Mouse (Mus musculus) limb, embryonic 13.5 days (tissue): ENCODE measurements around the gene Olfr963. TPM values are rescaled to one million over a fixed set of nuclear protein-coding genes. Genes with fewer than 3 reads are reported as not detected.

ENCODE experiments used
- ATAC-seq: fragments of 200-750 bp; cut with Nextera tagmentation; 2 replicates; pipeline ENCODE4 v1.8.0; 2017; ENCODE audit warnings: low read depth, moderate number of reproducible peaks, moderate TSS enrichment; ENCODE audit not compliant: low FRiP score
- H3K27ac ChIP-seq: fragments of 300-500 bp; sonication (generic); 2 replicates; pipeline ENCODE4 v1.5.1; 2015; ENCODE audit warnings: inconsistent platforms, mild to moderate bottlenecking, moderate library complexity
- H3K27me3 ChIP-seq: fragments of 300-500 bp; sonication (generic); 2 replicates; pipeline ENCODE4 v1.6.1; 2015; ENCODE audit warnings: mild to moderate bottlenecking, inconsistent platforms
- H3K36me3 ChIP-seq: fragments of 300-500 bp; sonication (generic); 2 replicates; pipeline ENCODE4 v1.6.1; 2015; ENCODE audit warnings: inconsistent platforms, mild to moderate bottlenecking, moderate library complexity
- H3K4me1 ChIP-seq: fragments of 300-500 bp; sonication (generic); 2 replicates; pipeline ENCODE4 v1.6.1; 2015; ENCODE audit warnings: inconsistent platforms
- H3K4me2 ChIP-seq: fragments of 300-500 bp; sonication (generic); replicated peaks from 2 replicates; pipeline ENCODE4 v1.6.1; 2015; ENCODE audit warnings: inconsistent platforms, mild to moderate bottlenecking, moderate library complexity
- H3K4me3 ChIP-seq: fragments of 300-500 bp; sonication (generic); 2 replicates; pipeline ENCODE4 v1.5.1; 2015; ENCODE audit warnings: moderate library complexity, mild to moderate bottlenecking, inconsistent platforms
- H3K9ac ChIP-seq: fragments of 300-500 bp; sonication (generic); 2 replicates; pipeline ENCODE4 v1.6.1; 2015; ENCODE audit warnings: mild to moderate bottlenecking, inconsistent platforms
- H3K9me3 ChIP-seq: fragments of 300-500 bp; sonication (generic); 2 replicates; pipeline ENCODE4 v1.6.1; 2016; ENCODE audit warnings: inconsistent platforms
- WGBS: fragments of 180-500 bp; shearing (Covaris S2); methylation state at CpG from one replicate; pipeline ENCODE4 v1.1.7; 2015; 5-methylcytosine and 5-hydroxymethylcytosine counted together
- polyA plus RNA-seq: library from polyadenylated mRNA; unstranded; fragments of >200 nt; fragmentation: Nextera tagmentation; extraction: Ambion mirVana; gene quantifications from 2 replicates; pipeline ENCODE4 v1.2.1, GENCODE M21; 2015

Olfr963 gene
- not detected in 2 replicates for polyA plus RNA-seq

- no peak for ATAC-seq
- no peaks in the 10 kb centered on the region for H3K36me3 ChIP-seq
Observed at GRCm38 (mm10) chr9:39666905-39667304, at the start of gene Olfr963. Gene Olfr963, plus strand, starts transcription at chr9:39667205.

GRCm38 (mm10) chr9:39621073-39621472, 45.9 kb upstream of the Olfr963 start, which contains the start of gene Olfr960:
Gene Olfr960, plus strand, starts transcription at chr9:39621373.
- H3K9me3 ChIP-seq = no peaks in the 10 kb centered on the region
- H3K4me3 ChIP-seq = no peak within 1 kb of the TSS
- no peaks in the 10 kb centered on the region for H3K27me3 ChIP-seq
- H3K4me1 ChIP-seq = no peaks in the 10 kb centered on the region
- H3K27ac ChIP-seq = no peak within 1 kb of the TSS
- WGBS = 80% methylated on average over 1 of the region's 1 CpGs
- no peak within 1 kb of the TSS for H3K9ac ChIP-seq
- H3K36me3 ChIP-seq = no peaks in the 10 kb centered on the region
- ATAC-seq = no peak
- H3K4me2 ChIP-seq = no peak within 1 kb of the TSS

More at GRCm38 (mm10) chr9:39666905-39667304, at the start of gene Olfr963:
- no peaks in the 10 kb centered on the region for H3K27me3 ChIP-seq
- no peak within 1 kb of the TSS for H3K4me3 ChIP-seq
- H3K9ac ChIP-seq = no peak within 1 kb of the TSS
- H3K9me3 ChIP-seq = no peaks in the 10 kb centered on the region; the same call in 1 of the 2 replicates
- no peaks in the 10 kb centered on the region for H3K4me1 ChIP-seq
- H3K4me2 ChIP-seq = no peak within 1 kb of the TSS
- WGBS = 88% methylated on average over 1 of the region's 1 CpGs
- H3K27ac ChIP-seq = no peak within 1 kb of the TSS

DNA sequence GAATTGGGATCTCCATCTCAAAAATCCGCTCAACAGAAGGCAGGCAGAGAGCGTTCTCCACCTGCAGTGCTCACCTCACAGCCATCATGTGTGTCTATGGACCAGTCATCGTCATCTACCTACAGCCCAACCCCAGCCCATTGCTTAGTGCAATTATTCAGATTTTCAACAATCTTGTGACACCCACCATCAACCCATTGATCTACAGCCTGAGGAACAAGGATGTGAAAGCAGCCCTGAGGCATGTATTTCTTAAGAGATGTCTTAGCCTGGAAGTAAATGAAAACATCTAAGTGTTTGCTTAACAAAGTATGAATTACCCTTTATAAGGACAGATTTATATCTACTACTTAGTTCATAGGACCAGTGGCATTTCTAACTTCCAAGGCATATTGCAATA, 43.2 kb upstream of the Olfr963 start:
- H3K27ac ChIP-seq = no peak overlapping the region
- H3K4me2 ChIP-seq = no peak overlapping the region
- no peaks in the 10 kb centered on the region for H3K36me3 ChIP-seq
- no peaks in the 10 kb centered on the region for H3K9me3 ChIP-seq
- no peak overlapping the region for H3K9ac ChIP-seq
- no peak for ATAC-seq
- H3K4me1 ChIP-seq = no peaks in the 10 kb centered on the region
- H3K4me3 ChIP-seq = no peak overlapping the region
- 90% methylated on average over 3 of the region's 3 CpGs for WGBS
- no peaks in the 10 kb centered on the region for H3K27me3 ChIP-seq

DNA sequence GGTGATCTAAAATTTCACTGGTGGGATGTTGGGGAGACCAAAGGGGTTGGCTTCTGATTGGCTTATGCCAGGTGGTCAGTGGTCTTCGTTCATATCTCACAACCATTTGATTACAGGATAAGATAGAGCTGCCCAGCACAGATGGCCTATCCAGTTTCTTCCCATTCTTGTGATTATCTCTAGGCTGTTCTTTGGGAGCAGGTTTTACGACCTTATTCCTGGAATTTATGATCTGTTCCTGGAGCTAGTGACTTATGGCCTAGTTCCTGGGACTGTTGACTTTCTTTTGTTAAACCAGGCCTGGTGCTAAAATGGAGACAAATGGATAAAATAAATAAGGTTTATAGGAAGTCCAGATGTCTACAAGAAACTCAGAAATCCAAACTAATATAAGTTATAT, 42.3 kb upstream of the Olfr963 start:
- no peak overlapping the region for H3K4me3 ChIP-seq
- no peaks in the 10 kb centered on the region for H3K36me3 ChIP-seq
- H3K4me2 ChIP-seq = no peak overlapping the region
- no peaks in the 10 kb centered on the region for H3K4me1 ChIP-seq
- no peaks in the 10 kb centered on the region for H3K27me3 ChIP-seq
- no peak overlapping the region for H3K9ac ChIP-seq
- ATAC-seq = no peak
- H3K27ac ChIP-seq = no peak overlapping the region
- 40% methylated on average over 2 of the region's 2 CpGs for WGBS
- no peaks in the 10 kb centered on the region for H3K9me3 ChIP-seq

- Histone ChIP-seq H3K4me3 (no peak overlapping the region), H3K4me2 (no peak overlapping the region), H3K4me1 (no peaks in the 10 kb centered on the region), H3K27me3 (no peaks in the 10 kb centered on the region), H3K36me3 (no peaks in the 10 kb centered on the region), H3K27ac (no peak overlapping the region), H3K9me3 (no peaks in the 10 kb centered on the region), H3K9ac (no peak overlapping the region)
- WGBS = 77% methylated on average over 2 of the region's 2 CpGs
- ATAC-seq = no peak
Observed at GRCm38 (mm10) chr9:39629069-39629468, 37.9 kb upstream of the Olfr963 start.

- no peaks in the 10 kb centered on the region for H3K9me3 ChIP-seq
- no peaks in the 10 kb centered on the region for H3K4me1 ChIP-seq
- H3K4me2 ChIP-seq = no peak overlapping the region
- H3K9ac ChIP-seq = no peak overlapping the region
- no peak overlapping the region for H3K4me3 ChIP-seq
- 22% methylated on average over 4 of the region's 4 CpGs for WGBS
- H3K36me3 ChIP-seq = no peaks in the 10 kb centered on the region
- no peak overlapping the region for H3K27ac ChIP-seq
- no peak for ATAC-seq
- H3K27me3 ChIP-seq = no peaks in the 10 kb centered on the region
Observed at GRCm38 (mm10) chr9:39633913-39634594, 33.0 kb upstream of the Olfr963 start.

DNA sequence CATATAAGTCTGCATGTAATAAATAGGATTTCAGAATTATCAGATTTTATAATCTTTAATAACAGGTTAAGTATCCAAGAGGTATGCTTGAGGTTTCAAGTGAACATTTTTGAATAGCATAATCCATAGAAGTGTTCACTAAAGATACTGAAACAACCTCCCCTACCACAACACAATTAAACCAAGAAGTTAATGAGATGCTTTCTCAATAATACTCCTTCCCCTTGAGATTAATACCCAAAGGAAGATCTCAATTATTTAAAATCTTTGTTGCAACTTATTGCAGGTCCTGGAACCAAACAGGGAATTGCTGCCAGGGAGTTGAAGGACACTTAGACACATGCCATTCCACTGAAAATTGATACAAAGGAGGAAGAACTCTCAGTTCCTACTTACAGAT, 22.2 kb upstream of the Olfr963 start, which contains the start of gene Olfr961:
TSS of gene Olfr961 (plus strand) at position 301 of the 400 bp plus-strand sequence.
- Histone ChIP-seq H3K4me1 (no peaks in the 10 kb centered on the region), H3K9ac (no peak within 1 kb of the TSS), H3K9me3 (no peaks in the 10 kb centered on the region), H3K4me2 (no peak within 1 kb of the TSS), H3K27me3 (no peaks in the 10 kb centered on the region), H3K4me3 (no peak within 1 kb of the TSS), H3K36me3 (no peaks in the 10 kb centered on the region), H3K27ac (no peak within 1 kb of the TSS)
- ATAC-seq = no peak

- 89% methylated on average over 4 of the region's 4 CpGs for WGBS
- Histone ChIP-seq H3K9me3 (no peaks in the 10 kb centered on the region), H3K4me1 (no peaks in the 10 kb centered on the region), H3K4me2 (no peak overlapping the region), H3K27me3 (no peaks in the 10 kb centered on the region), H3K27ac (no peak overlapping the region), H3K9ac (no peak overlapping the region), H3K4me3 (no peak overlapping the region), H3K36me3 (no peaks in the 10 kb centered on the region)
- no peak for ATAC-seq
Observed at GRCm38 (mm10) chr9:39647382-39647781, 19.6 kb upstream of the Olfr963 start.

GRCm38 (mm10) chr9:39654756-39655396, 12.1 kb upstream of the Olfr963 start:
- H3K9ac ChIP-seq = no peak overlapping the region
- no peak overlapping the region for H3K27ac ChIP-seq
- H3K27me3 ChIP-seq = no peaks in the 10 kb centered on the region
- H3K4me3 ChIP-seq = no peak overlapping the region
- WGBS = 76% methylated on average over 6 of the region's 6 CpGs
- no peaks in the 10 kb centered on the region for H3K9me3 ChIP-seq
- ATAC-seq = no peak
- H3K4me2 ChIP-seq = no peak overlapping the region
- H3K36me3 ChIP-seq = no peaks in the 10 kb centered on the region
- H3K4me1 ChIP-seq = no peaks in the 10 kb centered on the region

- Histone ChIP-seq H3K4me1 (no peaks in the 10 kb centered on the region), H3K9ac (no peak overlapping the region), H3K4me3 (no peak overlapping the region), H3K27me3 (no peaks in the 10 kb centered on the region), H3K36me3 (no peaks in the 10 kb centered on the region), H3K27ac (no peak overlapping the region), H3K9me3 (no peaks in the 10 kb centered on the region), H3K4me2 (no peak overlapping the region)
- no peak for ATAC-seq
- WGBS = 71% methylated on average over 2 of the region's 2 CpGs
Observed at GRCm38 (mm10) chr9:39669723-39670122, 2.7 kb downstream of the Olfr963 start.

GRCm38 (mm10) chr9:39674820-39675219, 7.8 kb downstream of the Olfr963 start:
- Histone ChIP-seq H3K9me3 (no peaks in the 10 kb centered on the region), H3K4me2 (no peak overlapping the region), H3K27me3 (no peaks in the 10 kb centered on the region), H3K4me3 (no peak overlapping the region), H3K27ac (no peak overlapping the region), H3K9ac (no peak overlapping the region), H3K36me3 (no peaks in the 10 kb centered on the region), H3K4me1 (no peaks in the 10 kb centered on the region)
- no peak for ATAC-seq
- WGBS = 93% methylated on average over 2 of the region's 2 CpGs

GRCm38 (mm10) chr9:39678557-39678956, 11.6 kb downstream of the Olfr963 start:
- Histone ChIP-seq H3K27me3 (no peaks in the 10 kb centered on the region), H3K4me2 (no peak overlapping the region), H3K9me3 (no peaks in the 10 kb centered on the region), H3K4me1 (no peaks in the 10 kb centered on the region), H3K36me3 (no peaks in the 10 kb centered on the region), H3K9ac (no peak overlapping the region), H3K4me3 (no peak overlapping the region), H3K27ac (no peak overlapping the region)
- WGBS = 89% methylated on average over 2 of the region's 2 CpGs
- no peak for ATAC-seq
